Mouse (Mus musculus): ENCODE results near the gene Zfp575. TPM values are rescaled to one million over a fixed set of nuclear protein-coding genes. Genes with fewer than 3 reads are reported as not detected.
"Not testable (repeated sequence)": the region's sequence is repeated elsewhere in the genome, so short reads cannot be mapped to it uniquely, and the experiment has no call there.

Zfp575 gene
- total RNA-seq (2015; ENCODE audit: low replicate concordance) (not detected in 2 replicates), total RNA-seq (2017; ENCODE audit: low replicate concordance) (0.26 TPM in 1 of 2 replicates, not detected in the other)

GRCm38 (mm10) chr7:24587330-24588105 lies at the start of gene Zfp575, which contains the start of gene Ethe1:
Gene Zfp575 (minus strand): TSS chr7:24587641.
Gene Ethe1 (plus strand): TSS chr7:24587543.
- no peak for ATAC-seq (replicated peaks; ENCODE audit: low FRiP score, poor library complexity, severe bottlenecking)

GRCm38 (mm10) chr7:24637046-24637445 lies 49.6 kb upstream of the Zfp575 start:
- no peak for ATAC-seq (replicated peaks; ENCODE audit: low FRiP score, poor library complexity, severe bottlenecking)

DNA sequence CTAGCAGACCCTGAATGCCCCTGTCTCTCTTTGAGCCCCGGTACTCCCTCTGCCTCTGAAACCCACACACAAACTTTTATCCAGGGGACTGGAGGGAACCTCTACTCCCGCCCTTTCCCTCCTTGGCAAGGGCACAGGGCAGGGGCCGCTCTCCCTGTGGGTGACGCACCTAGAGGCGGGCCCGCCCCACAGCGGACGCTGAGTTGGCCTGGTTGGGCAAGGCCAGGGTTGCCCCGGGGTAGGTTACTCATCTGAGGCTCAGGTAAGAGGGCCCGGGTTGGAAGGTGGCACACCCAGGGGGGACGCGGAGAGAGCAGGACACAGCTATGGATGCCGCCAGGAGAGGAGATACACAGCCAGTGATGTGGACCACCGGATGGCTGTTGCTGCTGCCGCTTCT lies 48.8 kb upstream of the Zfp575 start, which contains the start of gene Lypd3:
TSS of gene Lypd3 (plus strand) at position 287 of the 400 bp plus-strand sequence.
- no peak for ATAC-seq (replicated peaks; ENCODE audit: low FRiP score, poor library complexity, severe bottlenecking)

DNA sequence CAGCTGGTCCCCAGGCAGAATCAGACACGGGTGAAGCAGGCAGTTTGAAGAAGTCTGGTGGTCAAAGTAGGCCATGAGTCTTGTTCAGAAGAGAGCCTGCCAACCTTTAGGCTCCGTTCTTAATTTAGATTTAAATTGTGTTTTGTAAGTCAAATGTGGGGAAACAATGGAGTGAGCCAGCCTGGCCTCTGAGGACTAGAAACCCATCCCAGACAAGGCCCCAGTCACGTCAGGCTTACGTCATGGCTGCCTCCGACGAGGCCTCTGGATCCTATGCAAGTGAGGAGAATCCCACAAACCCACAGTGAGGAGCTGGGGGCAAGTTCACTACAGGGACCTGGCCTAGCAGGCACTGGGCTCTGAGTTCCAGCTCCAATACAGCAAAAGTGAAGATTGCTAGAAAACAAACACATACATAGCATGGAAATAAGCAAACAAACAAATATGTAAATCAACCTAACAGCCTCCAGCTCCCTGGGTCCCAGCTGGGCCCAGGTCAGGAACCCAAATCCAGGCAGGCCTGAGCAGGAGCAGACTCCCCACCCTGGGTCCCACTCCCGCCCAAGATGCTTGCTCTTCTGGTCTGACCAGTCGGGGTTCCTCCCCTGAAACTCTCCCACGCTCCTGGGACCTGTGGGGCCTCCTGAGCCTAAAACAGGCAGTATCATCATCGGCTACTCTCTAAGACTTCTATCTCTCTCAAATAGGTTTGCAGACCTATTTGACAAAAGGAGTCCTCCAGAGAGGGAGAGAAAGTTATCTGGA lies 42.9 kb upstream of the Zfp575 start:
- no peak for ATAC-seq (replicated peaks; ENCODE audit: low FRiP score, poor library complexity, severe bottlenecking)

- no peak for ATAC-seq (replicated peaks; ENCODE audit: low FRiP score, poor library complexity, severe bottlenecking)
These were observed 42.2 kb upstream of the Zfp575 start for GRCm38 (mm10) chr7:24629672-24630071.

GRCm38 (mm10) chr7:24628685-24629610 lies 41.5 kb upstream of the Zfp575 start:
- ATAC-seq (replicated peaks; ENCODE audit: low FRiP score, poor library complexity, severe bottlenecking) = peak; percentile 69

GRCm38 (mm10) chr7:24622967-24623366 lies 35.5 kb upstream of the Zfp575 start:
- no peak for ATAC-seq (replicated peaks; ENCODE audit: low FRiP score, poor library complexity, severe bottlenecking)

- no peak for ATAC-seq (replicated peaks; ENCODE audit: low FRiP score, poor library complexity, severe bottlenecking)
These were observed 33.8 kb upstream of the Zfp575 start for GRCm38 (mm10) chr7:24621193-24621592.

- ATAC-seq (replicated peaks; ENCODE audit: low FRiP score, poor library complexity, severe bottlenecking) = no peak
These were observed 32.4 kb upstream of the Zfp575 start for GRCm38 (mm10) chr7:24619671-24620397.

DNA sequence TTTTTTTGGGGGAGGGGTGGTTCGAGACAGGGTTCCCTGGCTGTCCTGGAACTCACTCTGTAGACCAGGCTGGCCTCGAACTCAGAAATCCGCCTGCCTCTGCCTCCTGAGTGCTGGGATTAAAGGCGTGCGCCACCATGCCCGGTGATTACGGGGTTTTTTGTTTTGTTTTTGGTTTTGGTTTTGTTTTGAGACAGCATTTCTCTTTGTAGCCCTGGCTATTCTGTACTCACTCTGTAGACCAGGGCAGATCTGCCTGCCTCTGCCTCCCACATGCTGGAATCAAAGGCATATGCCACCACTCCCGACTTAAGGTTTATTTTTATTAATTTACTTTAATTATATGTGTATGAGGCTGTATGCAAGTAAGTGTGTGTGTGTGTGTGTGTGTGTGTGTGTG lies 30.9 kb upstream of the Zfp575 start:
- not testable (repeated sequence) for ATAC-seq (replicated peaks; ENCODE audit: low FRiP score, poor library complexity, severe bottlenecking)

- no peak for ATAC-seq (replicated peaks; ENCODE audit: low FRiP score, poor library complexity, severe bottlenecking)
These were observed 30.3 kb upstream of the Zfp575 start for GRCm38 (mm10) chr7:24617763-24618162.

DNA sequence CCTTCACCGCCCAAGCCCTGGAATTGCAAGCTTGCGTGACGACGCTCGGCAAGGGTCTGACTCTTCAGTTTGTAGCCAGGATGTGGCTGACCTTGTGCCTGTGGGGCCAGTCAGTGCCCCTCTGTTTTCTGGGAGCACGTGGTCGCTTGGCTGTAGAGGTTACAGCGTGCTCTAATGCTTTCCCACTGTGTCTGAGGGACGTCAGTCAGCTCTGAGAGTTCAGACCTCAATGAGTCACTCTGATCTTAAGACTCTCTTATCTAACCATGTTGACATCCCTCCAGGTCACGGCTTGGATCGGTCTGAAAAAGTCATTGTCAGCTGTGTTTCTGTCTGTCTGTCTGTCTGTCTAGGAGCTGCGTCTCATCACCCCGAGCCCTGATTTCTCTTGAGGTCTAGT lies 27.4 kb upstream of the Zfp575 start:
- ATAC-seq (replicated peaks; ENCODE audit: low FRiP score, poor library complexity, severe bottlenecking) = no peak

- ATAC-seq (replicated peaks; ENCODE audit: low FRiP score, poor library complexity, severe bottlenecking) = no peak
These were observed 25.0 kb upstream of the Zfp575 start for GRCm38 (mm10) chr7:24612308-24612910.

- ATAC-seq (replicated peaks; ENCODE audit: low FRiP score, poor library complexity, severe bottlenecking) = no peak
These were observed 24.3 kb upstream of the Zfp575 start for GRCm38 (mm10) chr7:24611709-24612108.

GRCm38 (mm10) chr7:24610879-24611494 lies 23.5 kb upstream of the Zfp575 start:
- ATAC-seq (replicated peaks; ENCODE audit: low FRiP score, poor library complexity, severe bottlenecking) = peak; percentile 92

GRCm38 (mm10) chr7:24610144-24610878 lies 22.9 kb upstream of the Zfp575 start, which contains the start of gene Phldb3:
Gene Phldb3 (plus strand): TSS chr7:24610763.
- ATAC-seq (replicated peaks; ENCODE audit: low FRiP score, poor library complexity, severe bottlenecking) = no peak

DNA sequence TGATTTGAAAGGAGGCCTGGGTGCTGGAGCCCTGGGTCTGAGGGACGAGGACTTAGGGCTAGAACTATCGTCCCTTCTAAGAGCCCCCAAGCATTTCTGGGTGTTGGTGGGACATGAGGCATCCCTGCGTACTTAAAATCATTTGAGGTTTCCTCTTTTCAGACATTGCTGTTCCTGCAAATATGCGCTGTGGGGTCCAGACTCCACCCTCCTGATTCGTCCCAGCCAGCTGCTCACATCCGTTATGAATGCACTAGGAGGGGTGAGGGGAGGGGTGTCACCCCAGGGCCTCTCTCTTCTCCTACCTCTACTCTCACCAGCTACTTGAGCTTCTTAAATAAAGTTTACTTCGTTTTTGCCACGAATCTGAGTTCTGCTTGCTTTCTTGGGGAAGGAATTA lies 21.1 kb upstream of the Zfp575 start:
- no peak for ATAC-seq (replicated peaks; ENCODE audit: low FRiP score, poor library complexity, severe bottlenecking)
